Mouse (Mus musculus) retina, embryonic 14.5 days (tissue): ENCODE data around the gene Bad.

Source experiments
- DNase-seq: peaks from one replicate; pipeline ENCODE4 v3.0.0-alpha.2; 2015; ENCODE audit warnings: low spot score

The Bad gene

DNA sequence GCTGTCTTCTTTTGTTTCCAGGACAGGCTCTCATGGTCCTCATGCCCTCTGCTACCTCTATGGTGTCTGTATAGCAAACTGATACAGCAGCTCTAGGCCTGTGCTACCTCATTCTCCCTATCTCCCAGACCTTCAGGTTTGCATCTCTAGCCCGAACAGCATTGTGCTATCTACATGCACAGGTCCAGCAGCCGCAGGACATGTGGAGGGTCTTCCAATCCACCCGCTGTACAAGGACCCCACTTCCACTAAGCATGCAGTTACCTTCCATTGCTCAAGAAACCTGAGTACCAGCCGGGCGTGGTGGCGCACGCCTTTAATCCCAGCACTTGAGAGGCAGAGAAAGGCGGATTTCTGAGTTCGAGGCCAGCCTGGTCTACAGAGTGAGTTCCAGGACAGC, 27.1 kb upstream of the Bad start:
- DNase-seq = no peak

GRCm38 (mm10) chr19:6915276-6915675, 26.4 kb upstream of the Bad start:
- no peak for DNase-seq

GRCm38 (mm10) chr19:6916496-6916895, 25.2 kb upstream of the Bad start:
- DNase-seq = no peak

DNA sequence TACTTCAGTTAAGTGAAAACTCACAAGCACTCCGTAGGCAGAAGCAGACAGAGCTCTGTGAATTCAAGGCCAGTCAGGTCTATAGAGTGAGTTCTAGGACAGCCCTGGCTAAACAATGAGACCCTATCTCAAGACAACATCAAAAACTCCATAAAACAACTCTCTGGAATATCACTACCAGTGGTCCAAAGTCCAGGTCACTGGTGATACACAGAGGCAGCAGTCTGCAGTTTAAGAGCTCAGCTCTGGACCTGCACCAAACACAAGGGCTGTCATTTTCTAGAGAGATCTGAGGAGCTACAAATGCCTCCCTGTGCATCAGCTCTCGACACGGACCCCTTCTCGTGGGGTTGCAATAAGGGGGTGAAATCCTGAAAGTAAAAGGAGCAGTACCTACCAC, 23.3 kb upstream of the Bad start:
- no peak for DNase-seq

DNA sequence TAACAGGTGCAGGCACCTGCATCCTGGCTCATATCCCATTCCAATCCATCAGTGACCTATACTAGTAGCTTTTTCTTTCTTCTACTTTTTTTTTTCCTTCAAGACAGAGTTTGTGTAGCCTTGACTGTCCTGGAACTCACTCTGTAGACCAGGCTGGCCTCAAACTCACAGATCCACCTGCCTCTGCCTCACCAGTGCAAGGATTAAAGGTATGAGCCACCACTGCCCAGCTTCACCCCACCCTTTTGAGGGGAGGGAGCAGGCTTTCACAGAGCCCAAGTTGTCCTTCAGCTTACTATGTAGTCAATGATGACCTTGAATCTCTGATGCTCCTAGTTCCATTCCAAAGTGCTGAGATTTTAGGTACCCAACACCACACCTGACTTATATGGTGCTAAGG, 22.2 kb upstream of the Bad start:
- no peak for DNase-seq

- peak; percentile 77 for DNase-seq
Observed at GRCm38 (mm10) chr19:6919876-6920740, 21.6 kb upstream of the Bad start.

DNA sequence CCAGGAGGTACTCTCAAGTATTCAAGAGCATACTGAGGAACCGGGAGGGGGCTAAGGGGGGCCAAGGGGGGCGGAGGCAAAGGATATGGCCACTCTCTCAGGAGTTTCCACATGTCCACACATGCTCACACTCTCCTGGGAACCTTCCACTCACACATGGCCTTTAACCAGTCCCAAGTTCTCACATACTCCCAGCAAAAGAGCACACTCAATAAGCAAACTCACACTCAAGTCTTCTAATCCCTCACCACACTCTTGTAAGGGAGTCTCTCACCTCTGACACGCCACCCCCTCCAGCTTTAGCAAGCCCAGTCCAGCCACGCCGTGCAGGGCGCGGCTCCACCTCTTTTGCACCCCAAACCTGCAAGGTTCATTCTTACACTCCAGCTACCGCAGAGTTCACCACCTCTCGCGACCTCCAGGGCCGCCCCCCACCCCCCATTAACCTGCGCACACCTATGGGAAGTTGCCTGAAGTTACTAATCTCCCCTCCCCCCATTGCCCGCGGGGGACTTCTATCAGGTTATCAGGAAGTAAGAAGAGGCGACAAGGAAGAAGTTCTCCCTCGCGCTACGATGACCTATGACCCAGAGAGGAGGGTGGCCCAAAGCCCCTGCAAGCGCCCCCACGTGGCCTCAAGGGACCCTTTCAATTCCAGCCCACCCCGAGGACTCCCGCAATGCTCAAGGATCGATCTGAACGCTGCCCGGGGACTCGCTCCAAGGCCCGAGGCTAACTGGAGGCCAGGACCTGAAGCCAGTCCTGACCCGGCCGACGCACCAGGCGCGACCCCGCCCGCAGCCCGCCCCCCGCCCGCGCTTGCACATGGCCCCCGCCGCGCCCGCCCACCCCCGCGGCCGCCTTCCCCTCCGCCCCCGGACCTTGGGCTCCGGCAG, 20.7 kb upstream of the Bad start:
- DNase-seq = peak; percentile 63

DNA sequence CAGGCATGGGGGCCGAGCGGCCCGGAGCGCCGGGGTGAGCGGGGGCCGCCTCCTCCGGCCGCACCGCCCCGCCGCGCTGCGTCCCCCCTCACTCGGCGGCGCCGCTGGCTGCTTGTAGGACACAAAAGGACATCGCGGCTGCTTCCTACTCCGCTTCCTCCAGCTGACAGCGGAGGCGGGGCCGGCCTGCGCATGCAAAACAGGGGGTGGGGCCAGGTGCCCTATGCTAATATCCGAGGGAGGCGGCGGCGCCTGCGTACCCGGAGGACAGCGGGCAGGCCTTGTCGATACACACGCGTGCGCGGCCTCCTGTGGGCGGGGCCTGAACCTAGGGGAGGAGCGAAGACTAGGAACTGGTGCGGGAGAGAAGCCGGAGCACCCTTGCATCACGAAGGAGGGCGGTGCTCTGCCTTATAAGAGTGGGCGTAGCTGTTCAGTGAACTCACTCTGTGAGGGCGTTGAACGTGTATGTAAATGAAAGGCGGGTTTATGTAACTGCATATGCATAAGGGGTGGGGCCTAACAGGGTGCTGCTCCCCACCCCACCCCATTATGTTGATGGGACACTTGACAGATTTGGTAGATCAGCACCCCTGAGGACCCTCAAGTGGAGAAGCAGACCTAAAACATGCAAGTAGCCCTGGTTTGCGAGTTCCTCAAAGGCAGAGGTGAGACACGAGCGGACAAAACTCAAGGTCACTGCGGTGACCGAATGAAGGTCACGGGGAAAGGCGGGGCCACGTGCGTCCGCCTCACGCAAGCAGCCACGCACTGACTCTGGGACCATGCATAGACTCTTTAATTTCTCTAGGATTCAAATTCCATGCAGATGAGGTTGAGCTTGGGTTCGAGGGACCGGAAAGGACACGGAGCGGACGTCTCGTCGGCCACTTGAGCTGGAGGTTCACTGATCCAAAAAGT, 19.8 kb upstream of the Bad start, which contains the start of gene Esrra:
Esrra (minus strand) TSS at position 167 of the 921 bp plus-strand sequence.
- peak; percentile 100 for DNase-seq

DNA sequence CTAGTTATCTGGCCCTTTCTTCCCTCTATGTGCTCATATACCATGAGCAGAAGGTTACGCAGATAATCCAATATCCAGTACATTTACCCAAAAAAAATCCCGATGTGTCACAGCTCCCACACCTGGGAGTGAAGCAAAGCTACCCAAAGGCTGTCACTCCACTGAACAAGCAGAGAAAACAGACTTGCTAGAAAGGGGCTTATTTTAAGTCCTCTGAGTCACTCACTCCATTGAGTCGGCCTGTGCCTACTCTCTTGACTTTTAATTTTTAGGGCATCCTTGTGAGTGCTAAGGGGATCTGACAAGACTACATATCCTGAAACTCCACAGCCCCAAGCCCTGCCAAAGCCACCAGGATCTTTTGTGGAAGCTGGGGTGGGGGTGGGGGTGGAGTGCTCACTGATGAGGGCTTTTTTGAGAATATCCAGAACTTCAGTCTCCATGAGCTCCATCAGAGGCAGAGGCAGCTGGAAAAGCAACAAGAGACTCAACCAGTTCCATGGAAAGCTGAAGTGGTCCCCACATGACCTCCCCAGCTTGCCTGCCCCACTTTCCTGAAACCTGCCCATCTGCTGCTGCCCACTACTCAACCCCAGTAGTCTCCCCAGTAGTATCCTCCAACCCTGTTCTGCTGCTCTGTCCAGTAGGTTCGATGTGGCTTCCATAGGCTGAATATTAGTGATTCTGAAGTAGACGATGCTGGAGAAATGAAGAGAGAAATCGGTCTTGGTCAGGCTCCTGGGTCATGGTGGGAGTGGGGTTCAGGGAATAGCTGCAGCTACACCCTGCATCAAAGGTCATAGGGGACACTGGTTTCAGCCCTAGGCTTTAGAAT, 18.5 kb upstream of the Bad start:
- no peak for DNase-seq

DNA sequence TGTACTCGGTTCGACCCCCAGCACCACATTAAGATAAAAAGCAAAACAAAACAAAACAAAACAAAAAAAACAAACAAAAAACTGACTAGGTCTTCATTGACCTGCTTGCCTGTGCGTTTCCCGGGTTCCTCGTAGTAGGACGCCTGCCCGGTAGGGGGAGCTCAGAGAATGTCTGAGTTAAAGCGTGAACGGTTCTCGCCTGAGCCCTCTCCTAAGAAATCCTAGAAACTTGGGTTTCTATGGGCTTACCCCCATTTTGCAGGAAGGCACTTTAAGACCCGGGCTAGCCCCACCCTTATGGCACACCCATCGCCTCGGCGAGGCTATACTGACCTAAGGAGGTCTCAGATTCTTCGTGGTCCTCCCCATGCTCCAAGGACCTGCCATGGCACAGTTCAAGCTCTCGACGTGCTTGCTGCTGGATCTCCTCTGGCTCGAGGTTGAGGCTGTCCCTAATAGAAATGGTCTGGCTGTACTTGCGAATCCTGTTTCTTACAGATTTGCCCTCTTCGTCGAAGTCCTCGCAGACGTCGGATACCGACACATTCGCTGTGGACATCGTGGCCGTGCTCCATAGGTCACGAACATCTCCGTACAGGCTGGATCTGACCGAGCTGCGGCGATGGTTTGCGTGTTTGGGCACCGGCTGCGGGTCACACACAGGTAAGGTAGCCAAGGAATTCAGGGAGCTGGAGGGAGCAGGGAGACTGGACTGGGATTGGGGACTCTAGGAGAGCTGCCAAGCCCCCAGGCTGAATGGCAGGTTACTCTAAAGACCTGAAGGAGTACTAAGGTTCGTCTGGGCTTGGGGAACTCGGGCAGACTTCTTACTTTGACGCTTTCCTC, 17.0 kb upstream of the Bad start:
- peak; percentile 83 for DNase-seq

DNA sequence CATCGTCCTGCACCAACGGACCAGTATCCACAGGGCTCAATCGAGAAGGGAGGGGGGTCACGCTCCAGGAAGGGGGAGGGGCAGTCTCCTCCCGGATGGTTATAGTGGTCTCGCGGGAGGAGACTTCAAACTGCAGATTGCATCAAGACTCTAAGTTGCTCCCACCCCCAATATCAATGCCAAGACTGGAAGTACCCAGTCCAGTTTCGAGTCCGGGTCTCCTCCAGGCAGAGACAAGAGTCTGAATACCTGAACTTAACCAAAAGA, 16.4 kb upstream of the Bad start, which contains the start of gene Catsperz:
Catsperz (minus strand) TSS at position 74 of the 267 bp plus-strand sequence.
- DNase-seq = no peak

DNA sequence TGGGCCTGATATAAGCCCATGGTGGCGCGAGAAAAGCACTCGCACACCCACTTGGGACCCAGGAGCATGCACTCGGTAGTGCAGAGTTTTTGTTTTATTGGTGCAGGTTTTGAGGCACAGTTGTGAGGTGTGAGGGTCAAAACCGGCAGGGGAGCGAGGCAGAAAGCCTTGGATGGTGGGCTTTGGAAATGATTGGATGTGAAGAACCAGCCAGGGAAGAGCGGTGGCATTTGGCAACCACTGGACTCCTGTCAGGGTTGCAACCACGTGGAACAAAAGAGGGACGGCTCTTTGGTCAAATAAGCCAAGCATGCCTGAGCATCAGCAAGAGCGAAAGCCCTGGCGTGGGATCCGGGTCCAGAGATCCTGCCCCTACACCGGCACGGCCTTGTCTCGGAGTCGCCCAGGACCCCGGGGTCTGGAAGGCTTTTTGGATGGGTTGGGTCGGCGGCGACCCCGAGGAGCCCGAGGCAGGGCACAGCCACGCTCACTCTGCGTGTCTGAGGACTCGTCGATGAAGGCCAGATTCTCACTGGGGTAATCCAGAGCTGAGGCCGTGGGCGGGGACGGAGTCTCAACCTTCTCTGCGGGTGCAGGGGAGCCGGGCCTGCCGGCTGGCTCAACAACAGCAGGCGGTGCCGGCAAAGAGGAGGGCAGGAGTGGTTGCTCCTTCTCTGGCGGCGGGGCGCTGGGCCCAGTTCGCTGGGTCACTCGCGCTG, 15.9 kb upstream of the Bad start:
- no peak for DNase-seq

- DNase-seq = peak; percentile 37
Observed at GRCm38 (mm10) chr19:6926559-6927255, 15.0 kb upstream of the Bad start.

DNA sequence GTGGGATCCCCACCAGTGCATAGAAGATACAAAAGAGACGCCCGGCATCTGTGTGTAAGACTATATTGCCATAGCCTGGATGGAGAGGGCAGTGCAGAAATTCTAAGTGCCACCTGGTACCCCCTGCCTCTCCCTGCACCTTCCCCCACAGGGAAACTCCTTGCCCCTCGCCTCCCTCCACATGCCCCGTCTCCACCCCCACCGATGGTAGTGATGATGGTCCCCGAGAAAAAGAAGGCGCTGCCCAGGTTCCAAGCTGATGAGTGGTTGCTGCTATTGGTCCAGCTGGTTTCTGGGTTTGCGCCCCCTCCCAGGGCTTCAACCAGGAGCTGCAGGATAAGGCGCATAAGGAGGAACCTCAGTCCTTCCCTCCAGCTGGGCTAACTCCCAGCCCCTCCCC, 13.6 kb upstream of the Bad start:
- no peak for DNase-seq

GRCm38 (mm10) chr19:6931002-6931401, 10.7 kb upstream of the Bad start:
- DNase-seq = no peak

DNA sequence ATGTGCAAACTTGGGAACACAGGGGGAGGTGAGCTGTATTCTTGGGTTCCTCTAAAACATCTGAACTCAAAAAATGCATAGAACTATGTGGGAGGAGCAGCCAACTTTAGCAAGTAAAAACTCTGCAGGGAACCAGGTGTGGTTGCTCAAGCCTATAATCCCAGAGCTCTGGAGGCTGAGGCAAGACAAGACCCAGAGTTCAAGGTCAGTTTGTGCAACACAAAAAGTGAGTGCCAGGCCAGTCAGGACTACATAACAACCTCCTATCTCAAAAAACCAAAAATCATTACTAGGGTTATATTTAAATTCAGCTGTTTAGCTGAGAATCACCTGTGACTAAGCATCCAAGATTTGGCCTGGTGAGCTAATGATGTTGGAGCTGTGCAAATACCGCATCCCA, 9.6 kb upstream of the Bad start:
- DNase-seq = no peak

DNA sequence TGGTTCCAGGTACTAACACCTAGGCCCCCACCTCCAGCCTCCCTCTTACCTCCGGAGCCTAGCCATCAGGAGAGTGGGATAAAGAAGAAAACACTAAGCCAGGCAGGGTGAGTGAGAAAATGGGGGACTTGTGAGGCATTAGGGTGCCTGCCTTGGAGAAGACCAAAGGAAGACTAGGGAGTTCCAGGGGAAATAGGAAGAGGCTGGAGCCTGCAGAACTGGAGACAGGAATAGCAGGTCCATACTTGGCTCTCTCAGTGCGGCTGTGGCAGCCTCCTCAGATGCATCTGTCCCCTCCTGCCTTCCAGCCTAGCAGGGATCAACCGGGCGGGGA, 8.6 kb upstream of the Bad start:
- DNase-seq = no peak

- DNase-seq = peak; percentile 52
Observed at GRCm38 (mm10) chr19:6933436-6934194, 8.0 kb upstream of the Bad start.
